Mouse (Mus musculus): ENCODE measurements at regions not wholly inside any gene's neighbourhood (a gene's known extent, or its start where the extent isn't known, plus 50 kb on each side); places are given as distances from the start of the nearest gene placed in this dataset.

DNA sequence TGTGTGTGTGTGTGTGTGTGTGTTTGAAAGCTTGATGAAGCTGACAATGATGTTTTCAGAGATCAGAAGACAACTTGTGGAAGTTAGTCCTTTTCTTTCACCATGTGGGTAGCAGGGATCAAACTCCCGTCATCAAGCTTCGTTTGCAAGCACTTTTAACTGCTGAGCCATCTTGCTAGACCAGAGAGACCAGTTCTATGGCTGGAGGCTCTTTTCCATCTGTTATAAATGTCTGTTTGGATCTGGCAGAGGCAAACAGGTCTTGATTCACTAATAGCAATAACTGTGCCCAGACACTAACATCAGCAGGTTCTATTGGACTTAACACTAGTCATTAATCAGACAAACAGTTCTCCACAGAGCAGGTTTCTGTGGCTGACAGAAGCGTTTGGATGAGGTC lies 150.1 kb upstream of the Stmnd1 start:
- no peak for TF ChIP-seq CTCF (IDR thresholded peaks at IDR 0.05; ENCODE audit: low read depth)
- TF ChIP-seq EP300 (IDR thresholded peaks at IDR 0.05; ENCODE audit: low read depth) = no peak
- H3K27ac ChIP-seq = no peak overlapping the region
- H3K36me3 ChIP-seq (replicated peaks; ENCODE audit: control insufficient read depth, insufficient read depth, low read depth) = no peaks in the 10 kb centered on the region
- H3K4me1 ChIP-seq (replicated peaks; ENCODE audit: control insufficient read depth in 2 of 2, insufficient read depth in 2 of 2, low read length in 1 of 2) = no peaks in the 10 kb centered on the region
- DNase-seq (ENCODE audit: low read depth in 3 of 3, low spot score in 3 of 3) = no peak
- no peak overlapping the region for H3K9ac ChIP-seq (replicated peaks)
- no peaks in the 10 kb centered on the region for H3K27me3 ChIP-seq (ENCODE audit: control insufficient read depth, insufficient read depth, low read length)
- H3K4me2 ChIP-seq (ENCODE audit: low read depth) = no peak overlapping the region
- H3K9me3 ChIP-seq (ENCODE audit: control insufficient read depth, low read length) = no peaks in the 10 kb centered on the region
- no peak for ATAC-seq (ENCODE audit: insufficient read depth)
- WGBS (ENCODE audit: insufficient replicate concordance) = 50% methylated on average over 3 of the region's 3 CpGs
- H3K4me3 ChIP-seq (ENCODE audit: insufficient read depth in 1 of 2, low read depth in 2 of 2, low read length in 2 of 2) = no peak overlapping the region

DNA sequence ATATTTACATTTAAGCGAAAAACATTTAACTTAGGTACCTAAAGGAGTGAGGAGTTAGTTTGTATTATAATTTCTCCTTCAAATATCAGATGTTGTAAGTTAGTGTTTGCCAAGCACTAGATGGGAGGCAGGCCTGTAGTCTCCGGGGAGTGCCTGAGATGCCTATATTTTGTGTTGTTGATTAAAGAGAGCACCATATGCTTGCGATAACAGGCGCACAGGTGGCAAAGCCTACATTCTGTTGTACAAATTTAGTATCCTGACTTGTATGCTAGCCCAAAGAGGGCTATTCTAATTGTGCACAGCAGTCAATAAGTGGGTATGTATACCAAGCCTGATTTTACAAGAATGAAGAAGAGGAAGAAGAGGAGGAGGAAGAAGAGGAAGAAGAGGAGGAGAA lies 151.8 kb upstream of the Atxn1 start:
- Histone ChIP-seq H3K4me3 (ENCODE audit: insufficient read depth in 1 of 2, low read depth in 2 of 2, low read length in 2 of 2) (no peak overlapping the region), H3K36me3 (replicated peaks; ENCODE audit: control insufficient read depth, insufficient read depth, low read depth) (no peaks in the 10 kb centered on the region), H3K9ac (replicated peaks) (no peak overlapping the region), H3K9me3 (ENCODE audit: control insufficient read depth, low read length) (no peaks in the 10 kb centered on the region), H3K4me1 (replicated peaks; ENCODE audit: control insufficient read depth in 2 of 2, insufficient read depth in 2 of 2, low read length in 1 of 2) (no peaks in the 10 kb centered on the region), H3K27me3 (ENCODE audit: control insufficient read depth, insufficient read depth, low read length) (no peaks in the 10 kb centered on the region), H3K4me2 (ENCODE audit: low read depth) (no peak overlapping the region), H3K27ac (no peak overlapping the region)
- DNase-seq (ENCODE audit: low read depth in 3 of 3, low spot score in 3 of 3) (no peak), ATAC-seq (ENCODE audit: insufficient read depth) (no peak)
- TF ChIP-seq CTCF (IDR thresholded peaks at IDR 0.05; ENCODE audit: low read depth) (no peak), EP300 (IDR thresholded peaks at IDR 0.05; ENCODE audit: low read depth) (no peak)
- WGBS (ENCODE audit: insufficient replicate concordance) = 64% methylated on average over 4 of the region's 4 CpGs

DNA sequence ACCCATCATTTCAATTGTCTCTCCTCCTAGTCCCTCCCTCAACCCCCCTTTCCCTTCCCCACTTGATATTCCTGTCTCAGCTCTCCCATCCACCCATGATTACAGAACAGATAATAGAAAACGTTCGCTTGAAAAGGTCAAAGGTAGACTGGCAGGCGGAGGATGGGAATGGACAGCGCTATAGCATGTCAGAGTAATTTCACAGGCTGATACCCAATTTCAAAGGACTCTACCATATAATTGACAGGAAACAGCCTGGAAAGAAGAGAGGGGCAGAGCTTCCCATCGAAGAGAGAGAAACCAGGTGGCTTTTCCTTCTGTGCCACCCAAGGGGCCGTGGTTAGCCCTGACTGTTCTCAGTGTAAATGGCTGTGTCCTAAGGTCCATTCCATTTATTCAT lies 140.2 kb upstream of the Atxn1 start:
- H3K36me3 ChIP-seq (replicated peaks; ENCODE audit: control insufficient read depth, insufficient read depth, low read depth) = no peaks in the 10 kb centered on the region
- no peak for ATAC-seq (ENCODE audit: insufficient read depth)
- no peak for TF ChIP-seq EP300 (IDR thresholded peaks at IDR 0.05; ENCODE audit: low read depth)
- TF ChIP-seq CTCF (IDR thresholded peaks at IDR 0.05; ENCODE audit: low read depth) = no peak
- H3K27me3 ChIP-seq (ENCODE audit: control insufficient read depth, insufficient read depth, low read length) = no peaks in the 10 kb centered on the region
- H3K4me3 ChIP-seq (ENCODE audit: insufficient read depth in 1 of 2, low read depth in 2 of 2, low read length in 2 of 2) = no peak overlapping the region
- no peak overlapping the region for H3K27ac ChIP-seq
- no peaks in the 10 kb centered on the region for H3K4me1 ChIP-seq (replicated peaks; ENCODE audit: control insufficient read depth in 2 of 2, insufficient read depth in 2 of 2, low read length in 1 of 2)
- no peak for DNase-seq (ENCODE audit: low read depth in 3 of 3, low spot score in 3 of 3)
- H3K9me3 ChIP-seq (ENCODE audit: control insufficient read depth, low read length) = no peaks in the 10 kb centered on the region
- no peak overlapping the region for H3K9ac ChIP-seq (replicated peaks)
- H3K4me2 ChIP-seq (ENCODE audit: low read depth) = no peak overlapping the region
- WGBS (ENCODE audit: insufficient replicate concordance) = 60% methylated on average over 6 of the region's 6 CpGs

DNA sequence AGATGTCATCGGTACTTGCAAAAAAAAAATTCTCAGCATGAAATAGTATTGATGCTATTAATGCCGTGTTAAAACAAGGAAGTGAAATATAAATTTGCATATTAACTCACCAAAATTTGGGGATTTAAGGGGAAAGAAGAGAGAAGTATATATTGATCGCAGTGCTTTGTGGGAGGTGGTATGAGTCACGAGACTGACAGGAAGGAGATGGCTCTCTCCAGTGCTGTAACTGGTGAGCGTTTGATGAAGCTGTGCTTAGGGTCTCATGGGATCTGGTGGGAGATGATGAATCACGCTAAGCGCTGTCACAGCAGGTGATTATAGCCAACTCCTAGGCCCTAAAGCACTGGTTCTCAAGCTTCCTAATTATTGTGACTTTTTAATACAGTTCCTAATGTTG lies 133.8 kb upstream of the Atxn1 start:
- TF ChIP-seq CTCF (IDR thresholded peaks at IDR 0.05; ENCODE audit: low read depth) = no peak
- TF ChIP-seq EP300 (IDR thresholded peaks at IDR 0.05; ENCODE audit: low read depth) = no peak
- H3K9me3 ChIP-seq (ENCODE audit: control insufficient read depth, low read length) = no peaks in the 10 kb centered on the region
- WGBS (ENCODE audit: insufficient replicate concordance) = 63% methylated on average over 7 of the region's 7 CpGs

DNA sequence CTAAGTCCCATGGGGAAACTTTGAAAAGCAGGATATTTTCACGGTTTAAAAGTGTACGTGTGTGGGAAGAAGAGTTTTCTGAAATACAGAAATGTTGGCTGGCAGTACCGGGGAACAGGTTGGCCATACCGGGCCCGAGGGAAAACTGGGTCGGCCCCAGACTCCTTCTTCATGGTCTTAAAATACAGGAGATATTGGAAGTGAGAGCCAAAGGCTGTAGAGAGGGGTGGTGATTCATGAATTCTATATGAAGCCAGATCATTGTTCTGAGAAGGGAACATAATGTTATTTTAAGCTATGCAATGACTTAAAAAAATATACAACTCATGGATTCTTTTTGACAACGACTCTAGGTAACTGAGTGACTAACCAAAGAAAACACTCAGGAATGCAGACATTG lies 133.3 kb upstream of the Atxn1 start:
- 66% methylated on average over 7 of the region's 7 CpGs for WGBS (ENCODE audit: insufficient replicate concordance)
- Histone ChIP-seq H3K4me3 (ENCODE audit: insufficient read depth in 1 of 2, low read depth in 2 of 2, low read length in 2 of 2) (no peak overlapping the region), H3K27me3 (ENCODE audit: control insufficient read depth, insufficient read depth, low read length) (no peaks in the 10 kb centered on the region), H3K4me2 (ENCODE audit: low read depth) (no peak overlapping the region), H3K27ac (no peak overlapping the region), H3K9me3 (ENCODE audit: control insufficient read depth, low read length) (no peaks in the 10 kb centered on the region), H3K4me1 (replicated peaks; ENCODE audit: control insufficient read depth in 2 of 2, insufficient read depth in 2 of 2, low read length in 1 of 2) (no peaks in the 10 kb centered on the region), H3K9ac (replicated peaks) (no peak overlapping the region), H3K36me3 (replicated peaks; ENCODE audit: control insufficient read depth, insufficient read depth, low read depth) (no peaks in the 10 kb centered on the region)
- DNase-seq (ENCODE audit: low read depth in 3 of 3, low spot score in 3 of 3) (no peak), ATAC-seq (ENCODE audit: insufficient read depth) (no peak)
- TF ChIP-seq CTCF (IDR thresholded peaks at IDR 0.05; ENCODE audit: low read depth) = no peak
- TF ChIP-seq EP300 (IDR thresholded peaks at IDR 0.05; ENCODE audit: low read depth) = no peak

More for the DNA sequence above, 133.8 kb upstream of the Atxn1 start:
- H3K27ac ChIP-seq = no peak overlapping the region
- H3K36me3 ChIP-seq (replicated peaks; ENCODE audit: control insufficient read depth, insufficient read depth, low read depth) = no peaks in the 10 kb centered on the region
- DNase-seq (ENCODE audit: low read depth in 3 of 3, low spot score in 3 of 3) (no peak), ATAC-seq (ENCODE audit: insufficient read depth) (no peak)
- no peaks in the 10 kb centered on the region for H3K4me1 ChIP-seq (replicated peaks; ENCODE audit: control insufficient read depth in 2 of 2, insufficient read depth in 2 of 2, low read length in 1 of 2)
- no peak overlapping the region for H3K4me2 ChIP-seq (ENCODE audit: low read depth)
- no peaks in the 10 kb centered on the region for H3K27me3 ChIP-seq (ENCODE audit: control insufficient read depth, insufficient read depth, low read length)
- H3K4me3 ChIP-seq (ENCODE audit: insufficient read depth in 1 of 2, low read depth in 2 of 2, low read length in 2 of 2) = no peak overlapping the region
- no peak overlapping the region for H3K9ac ChIP-seq (replicated peaks)
